Mouse (Mus musculus): ENCODE results near the gene Sema5b.

DNA sequence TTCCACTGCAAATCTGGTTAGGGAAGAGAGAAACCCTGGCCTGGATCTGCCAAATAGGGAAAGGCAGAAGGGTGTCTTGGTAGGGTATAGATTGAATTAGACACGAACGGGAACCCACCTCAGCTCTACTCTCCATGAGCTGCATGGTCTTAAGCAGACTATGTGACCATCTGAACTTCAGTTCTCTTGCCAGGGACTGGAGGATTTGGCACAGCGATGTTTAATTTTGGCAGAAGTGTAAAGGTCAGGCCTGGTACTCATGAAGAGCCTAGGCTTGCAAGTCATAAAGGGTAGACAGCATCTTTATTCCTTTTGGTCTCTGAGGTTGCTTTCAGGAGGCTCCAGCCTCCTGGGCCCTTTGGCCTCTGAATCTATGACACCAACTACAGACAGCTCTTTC lies 111.8 kb downstream of the Sema5b start:
- TF ChIP-seq CTCF (IDR thresholded peaks at IDR 0.05; ENCODE audit: extremely low read depth, insufficient read depth, insufficient read length, insufficient replicate concordance) (no peak), POLR2A (IDR thresholded peaks at IDR 0.05; ENCODE audit: low read depth, low read length) (no peak)

Data from spleen, adult 2 months (tissue).